In the genomic region with DNA sequence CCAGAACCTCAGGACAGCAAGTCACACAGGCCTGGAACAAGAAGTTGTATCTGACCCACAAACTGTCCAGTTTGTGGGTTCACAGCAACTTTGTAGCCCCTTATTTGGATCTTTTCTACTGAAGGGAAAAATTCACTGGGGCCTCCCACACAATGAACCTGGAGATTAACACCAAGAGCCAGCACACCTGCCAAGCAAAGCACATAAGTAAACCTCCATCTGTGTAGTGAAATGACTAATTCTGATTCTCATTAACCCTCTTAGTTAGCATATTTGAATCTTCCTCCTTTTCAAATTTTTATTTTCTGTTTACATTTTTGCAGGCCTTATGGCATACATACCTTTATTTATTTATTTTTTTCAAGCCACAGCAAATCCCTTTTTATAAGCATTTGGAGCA, we compare ENCODE assay signal across 16 mouse cellular contexts.
A peak's percentile ranks its signal among the peaks of the same experiment; 100 is the strongest.
DNase-seq lines count a peak whose midpoint lies in the region; ATAC-seq and TF ChIP-seq lines count a peak whose summit lies in the region.
"Had no signal": no experiment of that assay in that cellular context is flagged by ENCODE, and none has a peak within 500 bp of the region (broad histone marks: within the 10 kb centered on the region; RNA-seq: fewer than 3 reads in every experiment).

No protein-coding gene starts in this region.

- peak overlapping the region; percentile 54 for H3K27ac ChIP-seq in forebrain, embryonic 15.5 days (replicated peaks)
- no peak overlapping the region for H3K27ac ChIP-seq in forebrain, embryonic 12.5 days
- H3K27ac ChIP-seq: heart, embryonic 13.5 days; hindbrain, embryonic 15.5 days had no signal

- no peaks in the 10 kb centered on the region for H3K36me3 ChIP-seq in forebrain, embryonic 15.5 days
- H3K36me3 ChIP-seq in forebrain, embryonic 12.5 days (replicated peaks): no peaks in the 10 kb centered on the region
- H3K36me3 ChIP-seq: heart, embryonic 13.5 days; hindbrain, embryonic 15.5 days had no signal

- H3K9ac ChIP-seq in forebrain, embryonic 15.5 days (replicated peaks): no peak overlapping the region
- H3K9ac ChIP-seq in forebrain, embryonic 12.5 days: no peak overlapping the region
- H3K9ac ChIP-seq: heart, embryonic 13.5 days; hindbrain, embryonic 15.5 days had no signal

- H3K9me3 ChIP-seq in forebrain, embryonic 15.5 days: no peaks in the 10 kb centered on the region
- no peaks in the 10 kb centered on the region for H3K9me3 ChIP-seq in forebrain, embryonic 12.5 days
- H3K9me3 ChIP-seq: heart, embryonic 13.5 days; hindbrain, embryonic 15.5 days had no signal

- DNase-seq in right cerebral cortex, adult 18-20 months: peak; percentile 9
- DNase-seq in right cerebral cortex, adult 2 months (ENCODE audit: low spot score in 2 of 2): no peak
- DNase-seq in brain, embryonic 14.5 days (ENCODE audit: low read depth): peak; percentile 60
- no peak for DNase-seq in adrenal gland, adult 2 months
- DNase-seq: adrenal gland, adult 8-10 months; adrenal gland, postnatal 36 days; cerebellum, adult 11-12 months; cerebellum, adult 9-10 months; cerebellum, postnatal 36 days; gastrocnemius, postnatal 36 days; heart, postnatal 36 days had no signal

- H3K27me3 ChIP-seq in forebrain, embryonic 15.5 days: no peaks in the 10 kb centered on the region
- H3K27me3 ChIP-seq in forebrain, embryonic 12.5 days: no peaks in the 10 kb centered on the region
- H3K27me3 ChIP-seq: heart, embryonic 13.5 days; hindbrain, embryonic 15.5 days had no signal

- ATAC-seq in forebrain, embryonic 15.5 days (replicated peaks): no peak
- no peak for ATAC-seq in forebrain, embryonic 12.5 days (ENCODE audit: low FRiP score)
- ATAC-seq: intestine, embryonic 16.5 days had no signal

- TF ChIP-seq CTCF in brain, embryonic 14.5 days (IDR thresholded peaks at IDR 0.05; ENCODE audit: borderline replicate concordance, extremely low read depth, insufficient read depth, insufficient read length): no peak

- no peak for TF ChIP-seq POLR2A in brain, embryonic 14.5 days (IDR thresholded peaks at IDR 0.05; ENCODE audit: borderline replicate concordance, extremely low read depth, insufficient read depth, insufficient read length, poor library complexity, severe bottlenecking)

- no peak overlapping the region for H3K4me3 ChIP-seq in forebrain, embryonic 15.5 days
- no peak overlapping the region for H3K4me3 ChIP-seq in forebrain, embryonic 12.5 days (replicated peaks)
- H3K4me3 ChIP-seq: heart, embryonic 13.5 days; hindbrain, embryonic 15.5 days had no signal

- H3K4me2 ChIP-seq in forebrain, embryonic 15.5 days (replicated peaks): no peak overlapping the region
- H3K4me2 ChIP-seq in forebrain, embryonic 12.5 days: no peak overlapping the region
- H3K4me2 ChIP-seq: heart, embryonic 13.5 days; hindbrain, embryonic 15.5 days had no signal

- peaks cover 21% of the 10 kb centered on the region for H3K4me1 ChIP-seq in forebrain, embryonic 15.5 days
- no peaks in the 10 kb centered on the region; the same call in 1 of the 2 replicates for H3K4me1 ChIP-seq in forebrain, embryonic 12.5 days
- H3K4me1 ChIP-seq: heart, embryonic 13.5 days; hindbrain, embryonic 15.5 days had no signal

Comparison
In these comparisons a context has a peak if more than half of its experiments do, and no peak if none do; other contexts are left out.
1. DNase-seq: peak in right cerebral cortex, adult 18-20 months (single experiment) and brain, embryonic 14.5 days (single experiment); none in right cerebral cortex, adult 2 months (0 of 2) and adrenal gland, adult 2 months (single experiment).